Mouse (Mus musculus): Measurements from ENCODE around the gene Selenow. TPM values are rescaled to one million over a fixed set of nuclear protein-coding genes. Genes with fewer than 3 reads are reported as not detected.
"Not testable (repeated sequence)": the region's sequence is repeated elsewhere in the genome, so short reads cannot be mapped to it uniquely, and the experiment has no call there.

The Selenow gene
- polyA plus RNA-seq, 1 experiment: 288 TPM

- H3K4me1 ChIP-seq (ENCODE audit: control insufficient read depth, insufficient read depth, low read length): peaks cover 4% of the 10 kb centered on the region; the same call in 1 of the 2 replicates
- H3K27ac ChIP-seq (ENCODE audit: insufficient read depth, low read depth, low read length): no peak overlapping the region
- H3K27me3 ChIP-seq (replicated peaks; ENCODE audit: control insufficient read depth, insufficient read depth, low read length): no peaks in the 10 kb centered on the region
- TF ChIP-seq CTCF (conservative IDR thresholded peaks at IDR 0.05; ENCODE audit: insufficient read depth, insufficient read length, low read depth, low read length): no peak
- no peak for TF ChIP-seq POLR2A (IDR thresholded peaks at IDR 0.05; ENCODE audit: low read depth, low read length)
- H3K36me3 ChIP-seq (ENCODE audit: control insufficient read depth, insufficient read depth, low read length): no peaks in the 10 kb centered on the region
- peak; percentile 39 for DNase-seq
- H3K4me3 ChIP-seq (ENCODE audit: insufficient read depth, low read depth, low read length): no peak overlapping the region
Observed at GRCm38 (mm10) chr7:15918371-15918770, 3.8 kb downstream of the Selenow start.

GRCm38 (mm10) chr7:15916996-15917395 lies 5.2 kb downstream of the Selenow start:
- H3K27me3 ChIP-seq (replicated peaks; ENCODE audit: control insufficient read depth, insufficient read depth, low read length): no peaks in the 10 kb centered on the region
- H3K27ac ChIP-seq (ENCODE audit: insufficient read depth, low read depth, low read length): no peak overlapping the region
- no peak overlapping the region for H3K4me3 ChIP-seq (ENCODE audit: insufficient read depth, low read depth, low read length)
- DNase-seq: no peak
- no peaks in the 10 kb centered on the region for H3K36me3 ChIP-seq (ENCODE audit: control insufficient read depth, insufficient read depth, low read length)
- no peaks in the 10 kb centered on the region for H3K4me1 ChIP-seq (ENCODE audit: control insufficient read depth, insufficient read depth, low read length)
- WGBS: 76% methylated on average over 4 of the region's 4 CpGs
- no peak for TF ChIP-seq POLR2A (IDR thresholded peaks at IDR 0.05; ENCODE audit: low read depth, low read length)
- no peak for TF ChIP-seq CTCF (conservative IDR thresholded peaks at IDR 0.05; ENCODE audit: insufficient read depth, insufficient read length, low read depth, low read length)

GRCm38 (mm10) chr7:15916134-15916723 lies 6.0 kb downstream of the Selenow start:
- no peaks in the 10 kb centered on the region for H3K4me1 ChIP-seq (ENCODE audit: control insufficient read depth, insufficient read depth, low read length)
- 78% methylated on average over 3 of the region's 3 CpGs for WGBS
- no peaks in the 10 kb centered on the region for H3K36me3 ChIP-seq (ENCODE audit: control insufficient read depth, insufficient read depth, low read length)
- TF ChIP-seq POLR2A (IDR thresholded peaks at IDR 0.05; ENCODE audit: low read depth, low read length) (no peak), CTCF (conservative IDR thresholded peaks at IDR 0.05; ENCODE audit: insufficient read depth, insufficient read length, low read depth, low read length) (no peak)
- no peak for DNase-seq
- H3K4me3 ChIP-seq (ENCODE audit: insufficient read depth, low read depth, low read length): no peak overlapping the region
- no peak overlapping the region for H3K27ac ChIP-seq (ENCODE audit: insufficient read depth, low read depth, low read length)
- no peaks in the 10 kb centered on the region for H3K27me3 ChIP-seq (replicated peaks; ENCODE audit: control insufficient read depth, insufficient read depth, low read length)

- H3K27me3 ChIP-seq (replicated peaks; ENCODE audit: control insufficient read depth, insufficient read depth, low read length); H3K36me3 ChIP-seq (ENCODE audit: control insufficient read depth, insufficient read depth, low read length); H3K27ac ChIP-seq (ENCODE audit: insufficient read depth, low read depth, low read length); H3K4me1 ChIP-seq (ENCODE audit: control insufficient read depth, insufficient read depth, low read length); H3K4me3 ChIP-seq (ENCODE audit: insufficient read depth, low read depth, low read length); DNase-seq: not testable (repeated sequence)
- WGBS: 89% methylated on average over 4 of the region's 4 CpGs
Observed at GRCm38 (mm10) chr7:15915695-15916094, 6.5 kb downstream of the Selenow start.

DNA sequence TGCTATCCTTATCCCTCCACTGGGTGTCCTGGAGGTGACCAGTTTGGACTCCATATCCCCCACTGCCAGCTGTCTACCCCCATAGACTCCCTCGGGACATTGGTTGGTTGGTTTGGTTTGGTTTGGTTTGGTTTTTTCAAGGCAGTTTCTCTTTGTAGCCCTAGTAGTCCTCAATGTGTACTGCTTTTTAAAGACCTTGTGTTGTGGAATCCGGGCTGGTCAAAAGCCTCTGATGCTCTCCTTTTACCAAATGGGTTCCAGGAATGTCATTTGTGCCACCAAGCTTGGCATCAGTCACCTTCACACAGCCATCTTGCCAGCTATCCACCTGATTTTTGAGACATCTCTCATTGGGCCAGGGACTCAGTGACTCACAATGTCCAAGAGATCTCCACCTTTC lies 7.5 kb downstream of the Selenow start:
- WGBS: 98% methylated on average over 2 of the region's 2 CpGs
- Histone ChIP-seq H3K4me3 (ENCODE audit: insufficient read depth, low read depth, low read length) (no peak overlapping the region), H3K27me3 (replicated peaks; ENCODE audit: control insufficient read depth, insufficient read depth, low read length) (no peaks in the 10 kb centered on the region), H3K36me3 (ENCODE audit: control insufficient read depth, insufficient read depth, low read length) (no peaks in the 10 kb centered on the region), H3K27ac (ENCODE audit: insufficient read depth, low read depth, low read length) (no peak overlapping the region), H3K4me1 (ENCODE audit: control insufficient read depth, insufficient read depth, low read length) (no peaks in the 10 kb centered on the region)
- DNase-seq: no peak
- TF ChIP-seq CTCF (conservative IDR thresholded peaks at IDR 0.05; ENCODE audit: insufficient read depth, insufficient read length, low read depth, low read length): no peak
- TF ChIP-seq POLR2A (IDR thresholded peaks at IDR 0.05; ENCODE audit: low read depth, low read length): no peak

- WGBS: 20% methylated on average over 2 of the region's 2 CpGs
- DNase-seq: peak; percentile 21
Observed at GRCm38 (mm10) chr7:15914252-15914651, 8.0 kb downstream of the Selenow start.

GRCm38 (mm10) chr7:15912183-15912582 lies 10.0 kb downstream of the Selenow start:
- no peak overlapping the region for H3K4me3 ChIP-seq (ENCODE audit: insufficient read depth, low read depth, low read length)
- H3K4me1 ChIP-seq (ENCODE audit: control insufficient read depth, insufficient read depth, low read length): no peaks in the 10 kb centered on the region
- peak; percentile 72 for TF ChIP-seq CTCF (conservative IDR thresholded peaks at IDR 0.05; ENCODE audit: insufficient read depth, insufficient read length, low read depth, low read length)
- no peak for TF ChIP-seq POLR2A (IDR thresholded peaks at IDR 0.05; ENCODE audit: low read depth, low read length)
- peak; percentile 63 for DNase-seq
- no peaks in the 10 kb centered on the region for H3K27me3 ChIP-seq (replicated peaks; ENCODE audit: control insufficient read depth, insufficient read depth, low read length)
- no peak overlapping the region for H3K27ac ChIP-seq (ENCODE audit: insufficient read depth, low read depth, low read length)
- 2% methylated on average over 4 of the region's 4 CpGs for WGBS
- no peaks in the 10 kb centered on the region for H3K36me3 ChIP-seq (ENCODE audit: control insufficient read depth, insufficient read depth, low read length)

More at GRCm38 (mm10) chr7:15914252-15914651, 8.0 kb downstream of the Selenow start:
- Histone ChIP-seq H3K36me3 (ENCODE audit: control insufficient read depth, insufficient read depth, low read length) (no peaks in the 10 kb centered on the region), H3K27me3 (replicated peaks; ENCODE audit: control insufficient read depth, insufficient read depth, low read length) (no peaks in the 10 kb centered on the region), H3K27ac (ENCODE audit: insufficient read depth, low read depth, low read length) (no peak overlapping the region), H3K4me3 (ENCODE audit: insufficient read depth, low read depth, low read length) (no peak overlapping the region), H3K4me1 (ENCODE audit: control insufficient read depth, insufficient read depth, low read length) (no peaks in the 10 kb centered on the region)
- TF ChIP-seq POLR2A (IDR thresholded peaks at IDR 0.05; ENCODE audit: low read depth, low read length) (no peak), CTCF (conservative IDR thresholded peaks at IDR 0.05; ENCODE audit: insufficient read depth, insufficient read length, low read depth, low read length) (peak; percentile 60)

Measured in kidney, adult 2 months (tissue).